Mouse (Mus musculus): Measurements from ENCODE around the gene Rasl2-9. TPM values are rescaled to one million over a fixed set of nuclear protein-coding genes. Genes with fewer than 3 reads are reported as not detected.

The Rasl2-9 gene
- 0.13 and 0.50 TPM in 2 replicates for polyA plus RNA-seq (2012; rRNA removed)

DNA sequence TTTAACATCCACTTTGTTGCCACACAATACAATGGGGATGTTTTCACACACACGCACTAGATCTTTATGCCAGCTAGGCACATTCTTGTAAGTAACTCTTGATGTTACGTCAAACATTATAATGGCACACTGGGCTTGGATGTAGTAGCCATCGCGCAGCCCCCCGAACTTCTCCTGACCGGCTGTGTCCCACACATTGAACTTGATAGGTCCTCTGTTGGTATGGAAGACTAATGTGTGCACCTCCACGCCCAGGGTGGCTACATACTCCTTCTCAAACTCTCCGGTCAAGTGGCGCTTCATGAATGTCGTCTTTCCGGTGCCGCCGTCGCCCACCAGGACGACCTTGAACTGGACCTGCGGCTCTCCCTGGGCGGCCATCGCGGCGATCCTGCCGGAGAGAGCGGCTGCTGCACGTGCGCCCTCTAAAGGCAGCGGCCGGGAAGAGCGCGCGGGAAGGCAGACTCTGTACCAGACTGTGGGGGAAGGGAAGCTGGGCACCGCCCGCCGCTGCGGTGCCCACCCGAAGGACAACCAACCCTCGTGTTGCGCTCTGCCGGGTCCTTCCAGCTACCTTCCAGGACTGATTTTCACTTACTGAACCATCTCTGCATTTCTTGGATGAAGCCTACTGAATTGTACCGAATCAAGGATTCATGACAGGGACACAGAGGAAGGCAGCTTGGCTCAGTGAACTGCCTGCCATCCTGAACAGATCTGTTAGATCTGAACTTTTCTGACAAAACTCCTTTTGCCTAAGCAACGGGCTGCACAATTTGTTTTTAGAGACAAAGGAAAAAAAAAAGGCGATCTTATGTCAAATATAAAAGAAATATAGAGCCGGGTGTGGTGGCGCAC is at the start of gene Rasl2-9:
Gene Rasl2-9, minus strand, starts transcription at position 402 of the 858 bp plus-strand sequence.

DNA sequence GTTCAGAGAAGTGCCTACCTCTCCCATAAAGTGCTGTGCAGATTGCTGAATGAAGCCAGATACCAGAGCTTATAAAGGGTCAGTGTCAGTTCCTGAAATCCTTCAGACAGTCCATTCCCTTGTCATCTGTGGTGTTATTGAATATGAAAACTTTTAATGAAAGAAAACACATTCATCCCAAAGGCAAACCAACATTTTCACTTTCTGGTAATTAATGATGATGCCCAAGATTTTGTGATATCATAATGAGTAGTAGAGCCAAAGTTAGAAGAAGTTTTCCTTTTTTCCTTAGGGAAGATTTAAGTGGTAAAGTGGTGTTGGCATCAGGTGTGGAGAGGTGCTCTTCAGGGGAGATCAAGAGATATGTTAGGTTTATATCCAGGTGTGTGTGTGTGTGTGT is 23.8 kb upstream of the Rasl2-9 start, which contains the start of gene Vmn1r55:
Gene Vmn1r55, minus strand, starts transcription at position 101 of the 400 bp plus-strand sequence.

DNA sequence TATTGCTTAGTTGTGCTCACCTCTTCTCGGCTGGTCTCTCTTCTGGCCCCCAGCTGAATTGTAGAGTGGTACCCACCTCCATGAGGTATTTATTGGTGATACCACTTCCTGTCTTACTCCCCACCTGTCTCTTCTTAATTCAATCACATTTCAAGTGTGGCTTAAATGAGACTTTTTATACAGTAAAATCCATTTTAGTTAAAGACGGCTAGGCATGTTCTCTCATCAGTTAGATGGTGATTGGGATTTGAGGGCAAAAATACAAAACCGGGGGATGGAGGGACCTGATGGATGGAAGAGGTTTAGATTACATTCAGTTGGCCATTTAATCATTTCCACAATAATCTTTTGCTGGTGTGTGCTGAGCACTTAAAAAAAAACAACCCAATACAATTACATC is 8.9 kb downstream of the Rasl2-9 start, which contains the start of gene Rfpl4:
Gene Rfpl4, minus strand, starts transcription at position 101 of the 400 bp plus-strand sequence.

DNA sequence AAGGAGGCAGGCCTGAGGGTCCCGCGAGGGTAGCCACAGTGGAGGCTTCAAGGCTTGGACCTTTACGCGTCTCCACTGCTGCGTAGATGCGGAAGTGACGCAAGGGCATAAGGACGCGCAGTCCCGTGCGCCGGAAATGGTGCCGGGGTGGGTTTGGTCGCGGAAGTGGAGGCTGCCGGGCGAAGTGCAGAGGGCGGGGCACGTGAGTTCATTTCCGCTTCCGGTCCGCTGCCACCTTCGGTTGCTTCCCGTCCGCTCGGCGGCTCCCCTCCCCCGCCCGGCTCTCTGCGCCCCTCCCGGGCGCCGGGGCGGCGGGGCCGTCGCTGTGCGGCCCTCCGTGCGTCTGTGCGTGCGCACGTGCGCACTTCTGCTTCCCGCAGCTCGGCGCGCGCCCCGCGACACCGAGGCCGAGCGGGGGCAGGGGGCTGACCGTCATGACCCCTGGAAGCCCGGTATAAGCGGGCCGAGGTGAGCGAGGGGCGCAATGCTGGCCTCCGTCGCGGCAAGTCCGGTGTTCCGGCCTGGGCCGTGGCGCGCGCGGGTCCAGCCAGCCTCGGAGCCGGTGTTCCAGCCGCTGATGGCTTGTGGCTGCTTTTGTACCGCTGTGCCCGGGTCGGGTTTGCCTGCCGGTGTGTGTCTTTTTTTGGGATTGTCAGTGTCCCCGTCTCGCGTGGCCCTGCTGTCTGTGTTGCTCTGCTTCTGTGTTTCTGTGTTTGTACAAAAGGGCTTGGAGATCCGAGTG is 45.6 kb downstream of the Rasl2-9 start, which contains the start of gene Epn1:
Gene Epn1, plus strand, starts transcription at position 226 of the 742 bp plus-strand sequence.

Other genes starting within 250 kb of the Rasl2-9 start
- gene Isoc2a, start 248.8 kb downstream of the Rasl2-9 start, polyA plus RNA-seq (2012; rRNA removed) = 9.2 TPM in 2 replicates
- gene Gm36210, start 219.4 kb downstream of the Rasl2-9 start, polyA plus RNA-seq (2012; rRNA removed) = 0.17 and 0.24 TPM in 2 replicates
- 11.2 and 12.9 TPM in 2 replicates for gene Zfp628, start 210.7 kb downstream of the Rasl2-9 start, polyA plus RNA-seq (2012; rRNA removed)
- gene Nat14, start 203.9 kb downstream of the Rasl2-9 start, polyA plus RNA-seq (2012; rRNA removed) = 7.2 and 22.6 TPM in 2 replicates
- 5.9 and 6.9 TPM in 2 replicates for gene Ssc5d, start 200.2 kb downstream of the Rasl2-9 start, polyA plus RNA-seq (2012; rRNA removed)
- 0.41 and 0.44 TPM in 2 replicates for gene Sbk2, start 161.5 kb downstream of the Rasl2-9 start, polyA plus RNA-seq (2012; rRNA removed)
- gene Sbk3, start 154.8 kb downstream of the Rasl2-9 start, polyA plus RNA-seq (2012; rRNA removed) = 0.06 and 0.21 TPM in 2 replicates
- 98.6 and 106 TPM in 2 replicates for gene Zfp579, start 129.8 kb downstream of the Rasl2-9 start, polyA plus RNA-seq (2012; rRNA removed)
- 6.5 and 9.5 TPM in 2 replicates for gene Zfp524, start 111.5 kb downstream of the Rasl2-9 start, polyA plus RNA-seq (2012; rRNA removed)
- gene Fiz1, start 111.3 kb downstream of the Rasl2-9 start, polyA plus RNA-seq (2012; rRNA removed) = 48.2 and 52.4 TPM in 2 replicates
- not detected in 2 replicates for gene Gm44973, start 110.5 kb downstream of the Rasl2-9 start, polyA plus RNA-seq (2012; rRNA removed)
- gene Zfp865, start 105.6 kb downstream of the Rasl2-9 start, polyA plus RNA-seq (2012; rRNA removed) = 34.0 and 43.5 TPM in 2 replicates
- gene Ccdc106, start 105.4 kb downstream of the Rasl2-9 start, polyA plus RNA-seq (2012; rRNA removed) = 11.1 and 13.0 TPM in 2 replicates
- gene 4632433K11Rik, start 91.8 kb downstream of the Rasl2-9 start, polyA plus RNA-seq (2012; rRNA removed) = not detected in 2 replicates
- gene Zfp784, start 87.5 kb downstream of the Rasl2-9 start, polyA plus RNA-seq (2012; rRNA removed) = 2.4 and 4.1 TPM in 2 replicates
- gene Zfp580, start 74.4 kb downstream of the Rasl2-9 start, polyA plus RNA-seq (2012; rRNA removed) = 32.5 and 35.1 TPM in 2 replicates
- gene U2af2, start 63.8 kb downstream of the Rasl2-9 start, polyA plus RNA-seq (2012; rRNA removed) = 437 and 455 TPM in 2 replicates
- gene Epn1, start 45.7 kb downstream of the Rasl2-9 start, polyA plus RNA-seq (2012; rRNA removed) = 105 and 111 TPM in 2 replicates
- not detected in 2 replicates for gene Rfpl4, start 9.0 kb downstream of the Rasl2-9 start, polyA plus RNA-seq (2012; rRNA removed)
- not detected in 2 replicates for gene Vmn1r55, start 23.7 kb upstream of the Rasl2-9 start, polyA plus RNA-seq (2012; rRNA removed)
- not detected in 2 replicates for gene Vmn1r56, start 70.8 kb upstream of the Rasl2-9 start, polyA plus RNA-seq (2012; rRNA removed)
- gene Vmn1r57, start 92.5 kb upstream of the Rasl2-9 start, polyA plus RNA-seq (2012; rRNA removed) = not detected in 2 replicates
- not detected in 2 replicates for gene Gm5065, start 224.6 kb upstream of the Rasl2-9 start, polyA plus RNA-seq (2012; rRNA removed)
- gene Nlrp2, start 225.1 kb upstream of the Rasl2-9 start, polyA plus RNA-seq (2012; rRNA removed) = not detected in 2 replicates